Mouse (Mus musculus) kidney, adult 2 months (tissue): ENCODE measurements around the gene Lzts3.

Source experiments
- CTCF ChIP-seq: fragments of 200-500 bp; conservative IDR thresholded peaks from 2 replicates; pipeline ENCODE4 v1.5.1; 2011; ENCODE audit warnings: low read depth, mild to moderate bottlenecking, control low read depth, low read length, moderate library complexity, mixed read lengths; ENCODE audit not compliant: insufficient read depth, insufficient read length
- POLR2A ChIP-seq: fragments of 200-500 bp; IDR thresholded peaks from one replicate; pipeline ENCODE4 v1.6.1; 2011; ENCODE audit warnings: low read depth, low read length, control low read depth

- TF ChIP-seq CTCF (no peak), POLR2A (no peak)
These were observed 7.7 kb downstream of the Lzts3 start for GRCm38 (mm10) chr2:130634739-130635411.
